Comparison of ENCODE assay signal across 25 mouse cellular contexts in the genomic region with DNA sequence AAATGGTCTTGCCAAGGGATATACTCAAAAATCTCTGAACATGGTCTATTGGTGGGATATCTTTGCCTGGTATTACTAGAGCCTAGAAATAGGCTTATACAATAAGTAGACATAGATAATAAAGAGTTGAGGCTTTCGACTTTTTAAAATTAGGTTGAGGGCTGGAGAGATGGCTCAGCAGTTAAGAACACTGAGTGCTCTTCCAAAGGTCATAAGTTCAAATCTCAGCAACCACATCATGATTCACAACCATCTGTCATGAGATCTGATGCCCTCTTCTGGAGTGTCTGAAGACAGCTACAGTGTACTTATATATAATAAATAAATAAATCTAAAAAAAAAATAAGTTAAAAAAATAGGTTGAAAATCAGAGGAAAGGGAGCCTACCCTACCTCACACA.
"Had no signal": no experiment of that assay in that cellular context is flagged by ENCODE, and none has a peak within 500 bp of the region (broad histone marks: within the 10 kb centered on the region; RNA-seq: fewer than 3 reads in every experiment).

No protein-coding gene starts in this region.

- H3K27ac ChIP-seq: gastrocnemius, adult 2 months; heart, embryonic 10.5 days; hindbrain, embryonic 13.5 days; hindbrain, embryonic 15.5 days; hindbrain, postnatal 0 days; kidney, embryonic 15.5 days; kidney, postnatal 0 days; limb, embryonic 10.5 days; limb, embryonic 12.5 days; liver, embryonic 13.5 days had no signal

- H3K4me2 ChIP-seq: heart, embryonic 12.5 days; kidney, embryonic 15.5 days; limb, embryonic 12.5 days; liver, embryonic 11.5 days; liver, embryonic 13.5 days had no signal

- H3K9ac ChIP-seq: heart, embryonic 12.5 days; hindbrain, embryonic 13.5 days; hindbrain, embryonic 15.5 days; kidney, embryonic 15.5 days; limb, embryonic 12.5 days; liver, embryonic 13.5 days had no signal

- ATAC-seq: hindbrain, postnatal 0 days; intestine, embryonic 16.5 days had no signal

- H3K4me3 ChIP-seq: gastrocnemius, adult 2 months; heart, embryonic 12.5 days; hindbrain, embryonic 13.5 days; kidney, embryonic 15.5 days; limb, embryonic 10.5 days; limb, embryonic 12.5 days; liver, embryonic 13.5 days had no signal

- H3K36me3 ChIP-seq: heart, embryonic 10.5 days; heart, embryonic 12.5 days; hindbrain, embryonic 13.5 days; hindbrain, embryonic 15.5 days; kidney, embryonic 15.5 days; limb, embryonic 10.5 days; limb, embryonic 12.5 days; liver, embryonic 13.5 days had no signal

- H3K9me3 ChIP-seq: heart, embryonic 10.5 days; heart, embryonic 12.5 days; hindbrain, embryonic 13.5 days; hindbrain, embryonic 15.5 days; kidney, embryonic 15.5 days; limb, embryonic 10.5 days; limb, embryonic 12.5 days had no signal

- H3K27me3 ChIP-seq: heart, embryonic 12.5 days; hindbrain, embryonic 13.5 days; hindbrain, embryonic 15.5 days; kidney, embryonic 15.5 days; limb, embryonic 12.5 days had no signal

- DNase-seq: gastrocnemius, adult 2 months; gastrocnemius, postnatal 10 days; gastrocnemius, postnatal 25 days; heart, adult 18-20 months; heart, postnatal 10 days; kidney, adult 11 months; kidney, adult 2 months; kidney, adult 9 months; kidney, postnatal 14 days; kidney, postnatal 36 days; layer of hippocampus, adult 9-11 months; layer of hippocampus, postnatal 36 days; liver; liver, embryonic 13.5 days had no signal
